Mouse (Mus musculus) liver, embryonic 13.5 days (tissue): ENCODE results near the gene Ugt1a6b. TPM values are rescaled to one million over a fixed set of nuclear protein-coding genes. Genes with fewer than 3 reads are reported as not detected.
A peak's percentile ranks its signal among the peaks of the same experiment; 100 is the strongest.
"Not testable (repeated sequence)": the region's sequence is repeated elsewhere in the genome, so short reads cannot be mapped to it uniquely, and the experiment has no call there.

ENCODE experiments used
- ATAC-seq: fragments of 200-750 bp; cut with Nextera tagmentation; 2 replicates; pipeline ENCODE4 v1.8.0; 2017; ENCODE audit warnings: low read depth, mild to moderate bottlenecking, moderate number of reproducible peaks, moderate library complexity
- DNase-seq: peaks from one replicate; pipeline ENCODE4 v3.0.0; 2022
- H3K27ac ChIP-seq: fragments of 300-500 bp; sonication (generic); 2 replicates; pipeline ENCODE4 v1.5.1; 2015; ENCODE audit warnings: moderate library complexity, mild to moderate bottlenecking, inconsistent platforms
- H3K27me3 ChIP-seq: fragments of 300-500 bp; sonication (generic); 2 replicates; pipeline ENCODE4 v1.6.1; 2015; ENCODE audit warnings: mild to moderate bottlenecking, inconsistent platforms
- H3K36me3 ChIP-seq: fragments of 300-500 bp; sonication (generic); 2 replicates; pipeline ENCODE4 v1.6.1; 2015; ENCODE audit warnings: mild to moderate bottlenecking, inconsistent platforms
- H3K4me1 ChIP-seq: fragments of 300-500 bp; sonication (generic); replicated peaks from 2 replicates; pipeline ENCODE4 v1.6.1; 2015; ENCODE audit warnings: inconsistent platforms
- H3K4me2 ChIP-seq: fragments of 300-500 bp; sonication (generic); 2 replicates; pipeline ENCODE4 v1.6.1; 2015; ENCODE audit warnings: inconsistent platforms, mild to moderate bottlenecking, moderate library complexity
- H3K4me3 ChIP-seq: fragments of 300-500 bp; sonication (generic); replicated peaks from 2 replicates; pipeline ENCODE4 v1.5.1; 2015; ENCODE audit warnings: mild to moderate bottlenecking, inconsistent platforms
- H3K9ac ChIP-seq: fragments of 300-500 bp; sonication (generic); 2 replicates; pipeline ENCODE4 v1.6.1; 2015; ENCODE audit warnings: mild to moderate bottlenecking, inconsistent platforms
- H3K9me3 ChIP-seq: fragments of 300-500 bp; sonication (generic); replicated peaks from 2 replicates; pipeline ENCODE4 v1.6.1; 2016; ENCODE audit warnings: inconsistent platforms
- WGBS: fragments of 180-500 bp; shearing (Covaris S2); methylation state at CpG from one replicate; pipeline ENCODE4 v1.1.7; 2015; ENCODE audit not compliant: insufficient replicate concordance; 5-methylcytosine and 5-hydroxymethylcytosine counted together
- polyA plus RNA-seq: library from polyadenylated mRNA; unstranded; fragments of >200 nt; fragmentation: Nextera tagmentation; extraction: Ambion mirVana; gene quantifications from 2 replicates; pipeline ENCODE4 v1.2.1, GENCODE M21; 2015

Ugt1a6b gene
- polyA plus RNA-seq, 1 experiment from 2014 or later: 2.1 TPM

DNA sequence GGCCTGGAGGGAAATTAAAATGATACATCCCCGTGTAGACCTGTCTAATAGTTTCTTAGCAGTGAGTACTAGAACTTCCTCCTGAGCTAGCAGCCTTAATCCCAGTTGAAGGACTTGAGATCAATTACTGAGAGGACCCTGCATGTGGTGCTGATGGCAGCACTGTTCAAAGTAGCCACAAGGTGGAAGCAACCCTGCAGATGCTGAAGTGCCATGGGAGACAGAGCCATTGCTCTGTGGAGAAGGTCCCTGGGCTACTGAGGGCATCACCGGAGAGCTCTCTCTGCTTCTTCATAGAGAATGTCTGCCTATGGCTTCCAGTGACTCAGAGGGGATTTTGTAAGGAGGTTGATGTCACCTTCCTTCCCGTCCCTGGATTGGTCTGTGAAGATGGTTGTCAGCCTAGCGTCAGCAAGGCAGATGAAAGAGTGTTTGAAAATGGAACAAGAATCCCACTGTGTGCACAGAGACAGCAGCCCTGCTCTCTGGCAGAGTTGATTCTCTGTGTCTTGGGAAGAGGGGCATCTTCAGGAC lies 22.8 kb downstream of the Ugt1a6b start:
- not testable (repeated sequence) for H3K27ac ChIP-seq, ATAC-seq, H3K4me2 ChIP-seq, H3K9ac ChIP-seq, H3K4me1 ChIP-seq, DNase-seq, H3K36me3 ChIP-seq, H3K27me3 ChIP-seq, H3K9me3 ChIP-seq, H3K4me3 ChIP-seq
- WGBS: 55% methylated on average over 4 of the region's 4 CpGs

DNA sequence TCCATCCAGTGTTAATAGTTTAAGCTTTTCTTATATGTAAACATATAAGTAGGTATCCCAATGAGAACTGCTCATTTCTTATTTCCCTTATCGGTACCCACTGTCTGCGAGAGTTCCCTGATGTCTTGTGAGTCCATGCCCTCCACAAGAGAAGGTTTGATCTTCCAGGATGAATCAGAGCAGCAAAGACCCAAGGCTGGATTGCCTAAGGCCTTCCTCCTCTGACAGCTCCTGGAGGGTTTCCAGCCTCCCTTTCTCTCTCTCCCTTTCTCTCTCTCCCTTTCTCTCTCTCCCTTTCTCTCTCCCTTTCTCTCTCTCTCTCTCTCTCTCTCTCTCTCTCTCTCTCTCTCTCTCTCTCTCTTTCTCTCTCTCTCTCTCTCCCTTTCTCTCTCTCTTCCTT lies 26.0 kb downstream of the Ugt1a6b start:
- not testable (repeated sequence) for H3K27me3 ChIP-seq, H3K9me3 ChIP-seq, H3K9ac ChIP-seq, H3K36me3 ChIP-seq, ATAC-seq, H3K27ac ChIP-seq, H3K4me2 ChIP-seq, H3K4me3 ChIP-seq, H3K4me1 ChIP-seq, DNase-seq
- 80% methylated on average over 2 of the region's 2 CpGs for whole genome bisulfite sequencing

DNA sequence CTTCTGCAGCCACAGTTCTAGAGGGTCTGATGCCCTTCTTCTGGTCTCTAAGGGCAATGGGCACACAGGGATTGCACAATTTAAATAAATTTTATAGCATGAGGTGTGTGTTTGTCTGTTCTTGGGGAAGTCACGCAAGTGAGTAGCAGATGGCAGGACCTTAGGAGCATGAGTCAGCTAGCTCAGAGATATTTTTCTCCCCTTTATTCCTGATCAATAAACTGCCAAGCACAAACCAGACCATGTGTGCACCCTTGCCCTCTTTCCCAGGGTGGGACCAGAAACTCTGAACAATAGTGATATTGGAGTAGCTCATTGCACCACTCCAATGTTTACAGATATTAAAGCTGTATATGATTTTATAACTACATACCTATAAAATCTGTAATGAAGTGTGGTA lies 27.2 kb downstream of the Ugt1a6b start:
- 63% methylated on average over 1 of the region's 1 CpGs for WGBS
- not testable (repeated sequence) for H3K36me3 ChIP-seq, H3K27me3 ChIP-seq, H3K9ac ChIP-seq, H3K4me3 ChIP-seq, H3K27ac ChIP-seq, H3K4me2 ChIP-seq, H3K9me3 ChIP-seq, ATAC-seq, DNase-seq
- peaks cover 11% of the 10 kb centered on the region for H3K4me1 ChIP-seq

DNA sequence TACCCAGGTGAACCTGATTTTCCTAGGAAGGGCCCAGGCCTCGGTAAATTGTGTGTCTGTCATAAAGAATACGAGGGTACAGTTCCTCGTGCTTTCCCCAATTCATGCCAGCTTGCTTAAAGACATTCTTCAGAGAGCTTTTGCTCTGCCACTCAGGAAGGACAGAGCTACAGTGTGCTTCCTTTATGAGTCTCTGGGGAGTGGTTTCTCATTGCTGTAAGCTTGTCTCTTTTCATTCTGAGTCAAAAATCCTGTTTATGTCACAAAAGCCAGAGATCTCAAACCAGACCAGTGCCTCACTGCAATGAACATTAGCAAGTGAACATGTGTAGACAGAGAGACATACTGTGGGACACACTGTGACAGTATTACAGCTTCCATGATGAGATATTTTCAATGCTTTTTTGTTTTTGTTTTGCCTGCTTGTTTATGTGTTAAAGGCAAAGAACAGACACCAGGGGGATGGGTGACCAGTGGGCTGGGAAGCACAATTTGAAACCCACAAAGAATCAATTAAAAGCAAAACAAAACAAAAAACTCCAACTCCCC lies 30.9 kb downstream of the Ugt1a6b start:
- ATAC-seq: no peak
- H3K27ac ChIP-seq: no peak overlapping the region
- no peak overlapping the region for H3K4me2 ChIP-seq
- H3K36me3 ChIP-seq: no peaks in the 10 kb centered on the region
- no peak overlapping the region for H3K9ac ChIP-seq
- peaks cover 15% of the 10 kb centered on the region for H3K4me1 ChIP-seq
- no peaks in the 10 kb centered on the region for H3K9me3 ChIP-seq
- no peak overlapping the region for H3K4me3 ChIP-seq
- no peak for DNase-seq
- WGBS: 32% methylated on average over 3 of the region's 3 CpGs
- H3K27me3 ChIP-seq: no peaks in the 10 kb centered on the region

DNA sequence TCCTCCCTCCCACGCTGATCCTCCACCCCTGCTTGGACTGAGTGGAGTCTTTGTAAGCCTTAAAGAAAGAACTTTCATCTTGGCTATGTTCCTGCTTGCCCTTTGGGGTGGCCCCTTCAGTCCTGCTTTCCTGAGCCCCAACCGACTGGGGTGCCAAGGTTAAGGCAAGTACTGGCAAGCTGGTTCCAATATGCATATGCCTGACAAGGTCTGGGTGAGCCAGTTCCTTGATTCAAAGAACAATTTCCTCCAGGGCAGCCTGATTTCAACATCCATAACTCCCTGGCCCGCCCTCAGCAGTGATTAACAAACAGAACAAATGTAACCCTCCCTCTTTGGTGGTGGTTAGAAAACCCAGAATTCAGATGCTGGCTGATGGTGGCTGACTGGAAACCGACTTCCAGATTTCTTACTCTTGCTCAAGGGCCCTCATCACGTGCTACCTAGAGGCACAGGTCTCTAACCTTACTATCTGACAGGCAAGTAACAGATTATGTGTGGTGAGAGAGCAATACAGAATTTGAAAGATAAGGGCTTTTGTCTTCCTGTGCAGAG lies 31.5 kb downstream of the Ugt1a6b start, which contains the start of gene Ugt1a6a:
TSS of gene Ugt1a6a (plus strand) at position 353 of the 555 bp plus-strand sequence.
- not testable (repeated sequence) for H3K9ac ChIP-seq, DNase-seq, ATAC-seq, H3K36me3 ChIP-seq, H3K9me3 ChIP-seq, H3K4me2 ChIP-seq, H3K4me3 ChIP-seq, H3K27ac ChIP-seq, H3K27me3 ChIP-seq
- 18% methylated on average over 5 of the region's 5 CpGs for WGBS
- peaks cover 15% of the 10 kb centered on the region for H3K4me1 ChIP-seq

DNA sequence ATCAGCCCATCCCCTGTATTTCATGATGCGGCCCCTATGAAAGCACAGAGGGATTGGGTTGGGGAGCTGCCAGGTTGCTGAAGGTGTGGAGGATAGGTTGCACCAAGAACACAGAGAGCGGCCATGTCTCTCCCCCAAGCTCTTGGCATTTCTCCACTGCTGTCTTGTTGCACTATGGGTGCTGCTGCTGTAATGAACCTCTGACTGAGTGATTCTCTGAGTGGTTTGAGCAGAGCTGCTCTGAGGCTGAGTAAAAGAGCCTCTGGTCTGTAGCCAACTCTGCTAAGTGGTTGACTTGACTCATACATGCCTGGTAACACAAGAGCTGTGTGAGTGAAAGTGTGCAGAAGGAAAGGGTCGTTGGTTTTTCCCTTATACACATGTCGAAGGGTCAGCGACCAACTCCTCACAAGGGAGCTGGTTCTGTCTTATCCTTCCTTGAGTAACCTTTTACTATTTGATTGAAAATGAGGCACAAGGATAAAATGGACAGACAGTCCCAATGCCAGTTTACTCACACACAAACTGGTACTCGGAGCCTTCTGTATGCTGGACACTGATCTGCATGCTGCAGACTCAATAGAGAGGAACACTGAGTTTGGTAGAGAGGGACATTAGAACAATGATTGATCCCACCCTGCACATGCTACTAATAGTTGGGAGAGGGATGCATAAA lies 32.3 kb downstream of the Ugt1a6b start:
- H3K9ac ChIP-seq, H3K9me3 ChIP-seq, H3K4me2 ChIP-seq, H3K36me3 ChIP-seq, ATAC-seq, H3K4me3 ChIP-seq, H3K27ac ChIP-seq, DNase-seq, H3K27me3 ChIP-seq: not testable (repeated sequence)
- peaks cover 20% of the 10 kb centered on the region for H3K4me1 ChIP-seq
- 73% methylated on average over 6 of the region's 6 CpGs for WGBS

DNA sequence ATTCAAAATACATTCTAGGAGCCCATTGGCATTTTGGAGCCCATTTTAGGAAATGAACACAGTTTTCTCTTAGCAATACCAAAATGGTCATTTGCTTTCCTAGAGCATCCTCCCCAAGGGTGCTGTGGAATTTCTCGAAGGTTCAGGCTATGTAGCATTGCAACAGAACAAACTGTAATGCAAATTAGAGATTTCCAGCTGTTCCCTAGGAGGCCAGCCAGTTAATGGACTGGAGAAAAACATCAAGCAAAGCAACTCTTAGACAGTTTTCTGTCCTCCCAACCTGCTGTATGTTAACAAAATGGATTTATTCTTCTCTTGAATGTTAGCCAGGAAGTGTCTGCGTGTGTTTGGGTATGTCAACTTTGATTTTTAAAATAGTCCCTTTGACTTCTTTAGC lies 33.6 kb downstream of the Ugt1a6b start:
- Histone ChIP-seq H3K36me3 (no peaks in the 10 kb centered on the region), H3K27me3 (no peaks in the 10 kb centered on the region), H3K4me2 (no peak overlapping the region), H3K9ac (no peak overlapping the region), H3K9me3 (no peaks in the 10 kb centered on the region), H3K4me3 (no peak overlapping the region), H3K4me1 (peaks cover 26% of the 10 kb centered on the region), H3K27ac (no peak overlapping the region)
- 53% methylated on average over 2 of the region's 2 CpGs for WGBS
- ATAC-seq: no peak
- no peak for DNase-seq

DNA sequence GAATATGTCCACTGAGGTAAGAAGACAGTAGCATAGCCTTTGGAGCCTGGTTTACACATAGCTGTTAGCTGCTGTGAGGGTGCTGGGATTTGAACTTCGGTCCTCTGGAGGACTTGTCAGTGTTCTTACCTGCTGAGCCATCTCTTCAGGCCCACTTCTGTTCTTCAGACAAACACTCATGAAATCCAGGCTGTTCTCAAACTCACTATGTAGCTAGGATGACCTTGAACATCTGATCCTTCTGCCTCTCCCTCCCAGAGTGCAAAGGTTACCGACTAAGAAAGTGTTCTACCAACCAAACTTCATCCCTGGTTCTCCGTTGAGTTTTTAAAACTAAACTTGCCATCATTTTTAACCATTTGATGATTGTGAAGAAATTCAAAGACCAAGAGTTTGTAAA lies 34.2 kb downstream of the Ugt1a6b start:
- H3K9me3 ChIP-seq: no peaks in the 10 kb centered on the region

DNA sequence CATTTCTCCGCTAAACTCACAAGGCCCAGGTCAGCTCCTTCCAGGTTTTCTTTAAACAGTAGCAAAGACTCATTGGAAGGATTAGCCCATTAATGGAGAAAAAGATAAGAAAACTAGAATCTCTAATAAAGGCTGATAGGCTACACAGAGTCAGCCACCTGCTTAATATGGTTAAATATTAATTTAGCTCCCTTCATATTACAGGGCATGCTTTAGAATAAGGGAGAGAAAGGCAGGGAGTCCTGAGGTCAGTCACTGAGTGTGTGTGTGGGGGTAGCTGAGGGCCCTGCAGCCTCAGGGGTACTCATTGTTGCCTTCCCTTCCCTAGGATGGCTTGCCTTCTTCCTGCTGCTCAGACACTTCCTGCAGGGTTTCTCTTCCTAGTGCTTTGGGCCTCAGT lies 35.1 kb downstream of the Ugt1a6b start:
- DNase-seq (no peak), ATAC-seq (no peak)
- Histone ChIP-seq H3K36me3 (no peaks in the 10 kb centered on the region), H3K9ac (no peak overlapping the region), H3K27ac (no peak overlapping the region), H3K4me2 (no peak overlapping the region), H3K4me1 (peaks cover 26% of the 10 kb centered on the region), H3K9me3 (no peaks in the 10 kb centered on the region), H3K27me3 (no peaks in the 10 kb centered on the region), H3K4me3 (no peak overlapping the region)
- 74% methylated on average over 1 of the region's 1 CpGs for WGBS

More for the DNA sequence above, 34.2 kb downstream of the Ugt1a6b start:
- Histone ChIP-seq H3K36me3 (no peaks in the 10 kb centered on the region), H3K4me1 (peaks cover 26% of the 10 kb centered on the region), H3K27me3 (no peaks in the 10 kb centered on the region), H3K27ac (no peak overlapping the region), H3K9ac (no peak overlapping the region), H3K4me3 (no peak overlapping the region), H3K4me2 (no peak overlapping the region)
- WGBS: 75% methylated on average over 3 of the region's 3 CpGs
- no peak for DNase-seq
- ATAC-seq: no peak

DNA sequence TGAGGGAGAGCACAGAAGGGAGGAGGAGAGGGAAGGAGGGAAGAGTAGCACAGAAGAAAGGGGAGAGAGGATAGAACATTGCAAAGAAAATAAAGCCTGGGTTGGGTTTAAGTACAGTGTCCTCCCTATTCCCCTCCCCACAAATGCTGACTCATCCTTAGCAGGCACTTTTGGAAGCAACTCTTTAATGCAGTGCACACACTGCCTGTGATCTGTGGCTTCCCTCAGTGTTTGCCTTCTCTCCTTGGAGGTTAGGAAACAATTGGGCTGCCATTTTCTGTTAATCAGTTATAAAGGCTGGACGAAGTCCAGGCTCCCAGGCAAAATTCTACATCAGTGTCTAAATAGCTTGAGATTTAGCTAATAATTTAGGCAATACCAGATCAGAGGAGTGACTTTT lies 37.4 kb downstream of the Ugt1a6b start:
- H3K4me3 ChIP-seq, H3K27me3 ChIP-seq, H3K9ac ChIP-seq, H3K36me3 ChIP-seq, H3K4me2 ChIP-seq, H3K9me3 ChIP-seq, H3K27ac ChIP-seq, DNase-seq: not testable (repeated sequence)
- ATAC-seq: peak; percentile 99
- H3K4me1 ChIP-seq: peaks cover 15% of the 10 kb centered on the region
- 28% methylated on average over 1 of the region's 1 CpGs for WGBS

DNA sequence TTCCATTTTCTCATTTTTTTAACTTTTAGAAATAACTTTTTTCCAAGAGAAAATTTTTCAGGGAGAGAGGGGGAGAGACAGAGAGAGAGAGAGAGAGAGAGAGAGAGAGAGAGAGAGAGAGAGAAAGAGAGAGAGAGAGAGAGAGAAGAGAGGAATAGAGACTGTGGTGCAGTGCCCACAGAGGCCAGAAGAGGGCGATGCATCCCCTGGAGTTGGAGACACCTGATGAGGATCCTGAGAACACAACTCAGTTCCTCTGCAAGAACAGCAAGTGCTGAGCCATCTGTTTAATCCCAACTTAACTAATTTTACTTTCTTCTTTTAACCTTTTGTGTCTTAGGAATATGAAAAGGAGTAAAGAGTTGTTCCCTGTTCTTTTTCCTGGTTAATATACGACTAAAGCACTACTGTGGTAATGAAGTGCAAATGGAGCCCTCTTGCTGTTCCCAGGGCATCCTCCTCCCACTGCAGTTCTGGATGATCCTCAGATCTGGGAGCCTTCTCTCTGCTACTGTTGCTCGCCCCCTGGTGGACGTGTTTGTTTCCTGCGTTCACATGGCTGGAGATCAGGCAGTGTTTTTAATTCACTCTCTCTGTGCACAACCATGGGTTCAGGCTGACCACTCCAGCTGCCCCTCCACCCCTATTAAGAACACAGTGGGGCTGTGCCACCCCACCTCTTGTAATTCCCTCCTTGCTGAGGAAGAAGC lies 41.1 kb downstream of the Ugt1a6b start:
- not testable (repeated sequence) for ATAC-seq, DNase-seq, H3K4me3 ChIP-seq, H3K9ac ChIP-seq, H3K4me2 ChIP-seq, H3K27ac ChIP-seq, H3K36me3 ChIP-seq, H3K27me3 ChIP-seq, H3K9me3 ChIP-seq
- H3K4me1 ChIP-seq: peaks cover 11% of the 10 kb centered on the region
- 2% methylated on average over 5 of the region's 5 CpGs for WGBS
